Mouse (Mus musculus): ENCODE data around the gene Znrf4.

DNA sequence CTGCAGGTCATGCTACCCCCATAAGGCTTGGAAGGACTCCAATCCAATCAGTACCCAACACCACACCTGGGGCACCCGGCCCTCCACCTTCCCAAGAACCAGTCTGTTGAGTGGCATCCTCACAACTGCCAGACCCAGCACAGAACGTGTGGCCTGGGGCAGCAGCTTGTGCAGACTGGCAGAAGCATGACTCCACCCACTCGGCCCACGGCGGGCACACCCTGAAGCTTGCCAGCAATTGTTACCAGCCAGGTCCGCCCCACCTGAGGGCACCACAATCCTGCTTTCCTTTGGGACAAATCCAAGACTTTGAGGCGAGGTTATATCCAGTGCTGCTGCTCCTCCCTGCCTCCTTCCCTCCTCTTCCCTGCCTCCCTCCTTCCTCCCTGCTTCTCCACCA lies 47.4 kb downstream of the Znrf4 start:
- TF ChIP-seq CTCF (IDR thresholded peaks at IDR 0.05; ENCODE audit: extremely low read depth, insufficient read length, insufficient replicate concordance, low read depth, low read length) (no peak), POLR2A (IDR thresholded peaks at IDR 0.05; ENCODE audit: low read depth, low read length) (no peak)
